ENCODE assay signal across 24 mouse cellular contexts in genomic region chr1:165576459-165577112, GRCm38 (mm10). TPM values are rescaled to one million over a fixed set of nuclear protein-coding genes. Genes with fewer than 3 reads are reported as not detected.
A peak's percentile ranks its signal among the peaks of the same experiment; 100 is the strongest.
DNase-seq lines count a peak whose midpoint lies in the region; ATAC-seq and TF ChIP-seq lines count a peak whose summit lies in the region.
"Had no signal": no experiment of that assay in that cellular context is flagged by ENCODE, and none has a peak within 500 bp of the region (broad histone marks: within the 10 kb centered on the region; RNA-seq: fewer than 3 reads in every experiment).

No protein-coding gene starts in this region.

- no peaks in the 10 kb centered on the region for H3K4me1 ChIP-seq in hindbrain, embryonic 14.5 days (replicated peaks; ENCODE audit: control insufficient read depth, insufficient read depth, low read length)
- H3K4me1 ChIP-seq: embryonic facial prominence, embryonic 13.5 days; embryonic facial prominence, embryonic 15.5 days; forebrain, embryonic 10.5 days; forebrain, embryonic 12.5 days had no signal

- H3K9ac ChIP-seq in hindbrain, embryonic 14.5 days, result no peak overlapping the region
- H3K9ac ChIP-seq: embryonic facial prominence, embryonic 13.5 days; embryonic facial prominence, embryonic 15.5 days; forebrain, embryonic 12.5 days had no signal

- intact Hi-C loops in gastrocnemius, adult 2 months (cut with DNase I), result no loop called here

- H3K4me3 ChIP-seq in hindbrain, embryonic 14.5 days (replicated peaks; ENCODE audit: low read length), result no peak overlapping the region
- no peak overlapping the region for H3K4me3 ChIP-seq in gastrocnemius, adult 2 months
- H3K4me3 ChIP-seq: embryonic facial prominence, embryonic 13.5 days; embryonic facial prominence, embryonic 15.5 days; erythroblast, embryonic 14.5 days; forebrain, embryonic 10.5 days; forebrain, embryonic 12.5 days had no signal

- DNase-seq in 416B (ENCODE audit: low read depth), result peak; percentile 80
- peak; percentile 8 for DNase-seq in MEL-GATA-1-ER (ENCODE audit: extremely low read depth, low read depth)
- no peak for DNase-seq in hindbrain, embryonic 14.5 days (ENCODE audit: low spot score)
- no peak for DNase-seq in gastrocnemius, adult 8-10 months (ENCODE audit: low spot score in 2 of 2)
- DNase-seq in gastrocnemius, adult 2 months, result no peak
- DNase-seq: adrenal gland, adult 2 months; adrenal gland, postnatal 10 days; adrenal gland, postnatal 25 days; cerebellum, adult 11 months; cerebellum, adult 18-20 months; cerebellum, adult 8-10 months; cerebellum, adult 9-11 months; cerebellum, postnatal 14 days; cerebellum, postnatal 36 days; embryo, embryonic 11 days had no signal

- TF ChIP-seq CTCF in gastrocnemius, adult 2 months (IDR thresholded peaks at IDR 0.05), result no peak

- no peaks in the 10 kb centered on the region for H3K27me3 ChIP-seq in hindbrain, embryonic 14.5 days (ENCODE audit: control insufficient read depth, insufficient read depth, low read length)
- H3K27me3 ChIP-seq: embryonic facial prominence, embryonic 13.5 days; embryonic facial prominence, embryonic 15.5 days; forebrain, embryonic 12.5 days had no signal

- no peaks in the 10 kb centered on the region for H3K36me3 ChIP-seq in hindbrain, embryonic 14.5 days (replicated peaks; ENCODE audit: control insufficient read depth, insufficient read depth)
- H3K36me3 ChIP-seq: embryonic facial prominence, embryonic 13.5 days; embryonic facial prominence, embryonic 15.5 days; forebrain, embryonic 10.5 days; forebrain, embryonic 12.5 days had no signal

- H3K9me3 ChIP-seq in hindbrain, embryonic 14.5 days (ENCODE audit: control insufficient read depth, low read length), result no peaks in the 10 kb centered on the region
- H3K9me3 ChIP-seq: embryonic facial prominence, embryonic 13.5 days; embryonic facial prominence, embryonic 15.5 days; forebrain, embryonic 10.5 days; forebrain, embryonic 12.5 days had no signal

- no peak overlapping the region for H3K4me2 ChIP-seq in hindbrain, embryonic 14.5 days (replicated peaks)
- H3K4me2 ChIP-seq: embryonic facial prominence, embryonic 13.5 days; embryonic facial prominence, embryonic 15.5 days; forebrain, embryonic 12.5 days had no signal

- WGBS in hindbrain, embryonic 14.5 days, result 82% methylated on average over 9 of the region's 9 CpGs

- no peak overlapping the region for H3K27ac ChIP-seq in hindbrain, embryonic 14.5 days
- no peak overlapping the region for H3K27ac ChIP-seq in gastrocnemius, adult 2 months
- H3K27ac ChIP-seq: embryonic facial prominence, embryonic 13.5 days; embryonic facial prominence, embryonic 15.5 days; forebrain, embryonic 10.5 days; forebrain, embryonic 12.5 days had no signal

- ATAC-seq in hematopoietic stem cell, adult 5-6 weeks (replicated peaks in 1 of 2; ENCODE audit: insufficient read depth in 1 of 2, low FRiP score in 2 of 2, low TSS enrichment in 1 of 2, low read depth in 1 of 2, poor library complexity in 2 of 2, severe bottlenecking in 2 of 2), result peak; percentile 56 to 59
- peak; percentile 71 for ATAC-seq in megakaryocyte-erythroid progenitor cell, adult 5-6 weeks (replicated peaks; ENCODE audit: low FRiP score, low TSS enrichment, poor library complexity, severe bottlenecking)
- ATAC-seq in hindbrain, embryonic 14.5 days (ENCODE audit: low FRiP score), result no peak
- ATAC-seq: forebrain, embryonic 14.5 days; forebrain, embryonic 16.5 days had no signal

RNA-seq across cellular contexts. Expression of gene Mpzl1, which starts 57.8 kb away (rescaled TPM):
- total RNA-seq in hematopoietic stem cell, adult 5-6 weeks (2017), result 3.6 and 4.3 TPM in 2 replicates
- total RNA-seq in megakaryocyte-erythroid progenitor cell, adult 5-6 weeks (2014; fragmentation: Nextera tagmentation), result 0.77 and 3.5 TPM in 2 replicates
- 1.2 and 3.5 TPM in 2 replicates for total RNA-seq in megakaryocyte-erythroid progenitor cell, adult 5-6 weeks (2017)
- 176 and 179 TPM in 2 replicates for polyA plus RNA-seq in hindbrain, embryonic 14.5 days (2014; fragmentation: Nextera tagmentation; extraction: Ambion mirVana)
- total RNA-seq in gastrocnemius, adult 8-10 months (2022), result 1 to 10 TPM; 5.1 to 6.1 (median 6.0) TPM
- 1 to 10 TPM; 7.0 to 8.7 TPM for total RNA-seq in gastrocnemius, adult 2 months (2021)

Comparison
In these comparisons a context has a peak if more than half of its experiments do, and no peak if none do; other contexts are left out.
1. DNase-seq: peak in 416B (single experiment) and MEL-GATA-1-ER (single experiment); none in hindbrain, embryonic 14.5 days (single experiment), gastrocnemius, adult 8-10 months (0 of 2) and gastrocnemius, adult 2 months (single experiment).